Mouse (Mus musculus) ovary, postnatal 10 days (tissue): ENCODE measurements around the gene Ntrk2.

ENCODE experiments used
- DNase-seq: peaks from one replicate; pipeline ENCODE4 v3.0.0; 2022; ENCODE audit warnings: low spot score

Gene Ntrk2

GRCm38 (mm10) chr13:58966466-58966865 is 160.1 kb downstream of the Ntrk2 start:
- DNase-seq, result no peak

- no peak for DNase-seq
Observed at GRCm38 (mm10) chr13:58968168-58968567, 161.8 kb downstream of the Ntrk2 start.

GRCm38 (mm10) chr13:58971449-58971903 is 165.1 kb downstream of the Ntrk2 start:
- no peak for DNase-seq

- DNase-seq, result no peak
Observed at GRCm38 (mm10) chr13:58972511-58972910, 166.1 kb downstream of the Ntrk2 start.

GRCm38 (mm10) chr13:58996447-58996846 is 190.1 kb downstream of the Ntrk2 start:
- DNase-seq, result no peak

- no peak for DNase-seq
Observed at GRCm38 (mm10) chr13:58997763-58998162, 191.4 kb downstream of the Ntrk2 start.

- DNase-seq, result no peak
Observed at GRCm38 (mm10) chr13:58999373-59000053, 193.1 kb downstream of the Ntrk2 start.

GRCm38 (mm10) chr13:59002943-59003806 is 196.8 kb downstream of the Ntrk2 start:
- no peak for DNase-seq

GRCm38 (mm10) chr13:59003807-59004173 is 197.4 kb downstream of the Ntrk2 start:
- DNase-seq, result no peak

- no peak for DNase-seq
Observed at GRCm38 (mm10) chr13:59004579-59004978, 198.2 kb downstream of the Ntrk2 start.

GRCm38 (mm10) chr13:59009855-59010254 is 203.5 kb downstream of the Ntrk2 start:
- no peak for DNase-seq

- no peak for DNase-seq
Observed at GRCm38 (mm10) chr13:59010893-59011529, 204.6 kb downstream of the Ntrk2 start.

- DNase-seq, result peak; percentile 13
Observed at GRCm38 (mm10) chr13:59011530-59011903, 205.1 kb downstream of the Ntrk2 start.

GRCm38 (mm10) chr13:59015360-59015759 is 209.0 kb downstream of the Ntrk2 start:
- no peak for DNase-seq

- no peak for DNase-seq
Observed at GRCm38 (mm10) chr13:59017121-59017520, 210.8 kb downstream of the Ntrk2 start.

- no peak for DNase-seq
Observed at GRCm38 (mm10) chr13:59022251-59023042, 216.1 kb downstream of the Ntrk2 start.

GRCm38 (mm10) chr13:59025653-59026052 is 219.3 kb downstream of the Ntrk2 start:
- DNase-seq, result no peak

- no peak for DNase-seq
Observed at GRCm38 (mm10) chr13:59027436-59027835, 221.1 kb downstream of the Ntrk2 start.

- no peak for DNase-seq
Observed at GRCm38 (mm10) chr13:59028546-59028945, 222.2 kb downstream of the Ntrk2 start.

GRCm38 (mm10) chr13:59030574-59030973 is 224.2 kb downstream of the Ntrk2 start:
- DNase-seq, result no peak

GRCm38 (mm10) chr13:59040156-59040915 is 234.0 kb downstream of the Ntrk2 start:
- DNase-seq, result no peak
